Mouse (Mus musculus) bone marrow, adult 2 months (tissue): ENCODE measurements around the gene Unc5c.

ENCODE experiments used
- CTCF ChIP-seq: fragments of 200-500 bp; IDR thresholded peaks from 2 replicates; pipeline ENCODE4 v1.5.1; 2011; ENCODE audit warnings: low read length, control low read depth; ENCODE audit not compliant: control insufficient read depth, insufficient read depth
- POLR2A ChIP-seq: fragments of 200-500 bp; IDR thresholded peaks from 2 replicates; pipeline ENCODE4 v1.6.1; 2011; ENCODE audit warnings: low read depth, mild to moderate bottlenecking, control low read depth, low read length, borderline replicate concordance; ENCODE audit not compliant: control insufficient read depth

DNA sequence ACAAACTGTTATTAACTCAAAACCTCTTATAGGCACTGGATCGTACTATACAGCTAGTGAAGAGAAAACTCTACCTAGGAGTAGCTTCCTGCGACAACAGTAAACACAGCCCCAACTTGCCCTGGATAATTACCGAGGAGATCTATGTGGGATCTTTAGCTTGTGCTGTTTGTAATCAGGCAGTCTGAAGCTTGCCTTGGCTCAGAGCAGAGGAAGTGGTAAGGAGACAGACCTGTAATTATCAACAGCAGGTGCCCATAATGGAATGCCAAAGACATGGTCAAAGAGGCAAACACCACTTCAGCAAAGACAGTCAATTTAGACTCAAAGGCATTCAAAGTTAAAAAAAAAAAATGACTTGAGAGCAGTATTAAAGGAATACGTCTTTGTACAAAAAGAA is 17.4 kb downstream of the Unc5c start:
- no peak for TF ChIP-seq POLR2A
- no peak for TF ChIP-seq CTCF
